Mouse (Mus musculus) heart, adult 2 months (tissue): ENCODE measurements around the gene Dab1.

Source experiments
- CTCF ChIP-seq: fragments of 200-600 bp; IDR thresholded peaks from 2 replicates; pipeline ENCODE4 v1.8.1; 2022; ENCODE audit warnings: antibody characterized with exemption, mild to moderate bottlenecking, moderate library complexity
- EP300 ChIP-seq: fragments of 200-500 bp; IDR thresholded peaks from 2 replicates; pipeline ENCODE4 v1.6.1; 2011; ENCODE audit warnings: low read depth, low read length, control low read depth; ENCODE audit not compliant: insufficient read depth
- POLR2A ChIP-seq: fragments of 200-500 bp; IDR thresholded peaks from 2 replicates; pipeline ENCODE4 v1.6.1; 2011; ENCODE audit warnings: mild to moderate bottlenecking, low read depth, low read length, control low read depth; ENCODE audit not compliant: insufficient read depth

GRCm38 (mm10) chr4:104673317-104673716 is 1054.2 kb downstream of the Dab1 start:
- TF ChIP-seq CTCF (no peak), POLR2A (no peak), EP300 (no peak)
